Mouse (Mus musculus) brown adipose tissue, adult 24 weeks (tissue): Measurements from ENCODE around the gene Zfp646. TPM values are rescaled to one million over a fixed set of nuclear protein-coding genes. Genes with fewer than 3 reads are reported as not detected.

Source experiments
- polyA plus RNA-seq: library from polyadenylated mRNA; stranded (reverse); fragments of >200 nt; gene quantifications from 2 replicates; pipeline ENCODE4 v1.2.4, GENCODE M21; 2012; ENCODE audit not compliant: missing spikeins, insufficient read depth, insufficient read length

The Zfp646 gene
- polyA plus RNA-seq, 1 experiment, result 6.3 TPM

Other genes with a start within 250 kb of the Zfp646 start
- gene Bcl7c, start 167.3 kb upstream of the Zfp646 start, polyA plus RNA-seq, result 15.7 and 17.4 TPM in 2 replicates
- 7.3 and 10.5 TPM in 2 replicates for gene Ctf1, start 163.5 kb upstream of the Zfp646 start, polyA plus RNA-seq
- gene Ctf2, start 144.1 kb upstream of the Zfp646 start, polyA plus RNA-seq, result not detected in 2 replicates
- 2.7 and 3.2 TPM in 2 replicates for gene Fbxl19, start 131.7 kb upstream of the Zfp646 start, polyA plus RNA-seq
- 16.8 and 23.1 TPM in 2 replicates for gene Orai3, start 106.4 kb upstream of the Zfp646 start, polyA plus RNA-seq
- 11.7 and 13.6 TPM in 2 replicates for gene Setd1a, start 99.6 kb upstream of the Zfp646 start, polyA plus RNA-seq
- gene Gm49388, start 90.6 kb upstream of the Zfp646 start, polyA plus RNA-seq, result 0.54 TPM in 1 of 2 replicates, not detected in the other
- 39.6 and 47.1 TPM in 2 replicates for gene Hsd3b7, start 75.6 kb upstream of the Zfp646 start, polyA plus RNA-seq
- 89.1 and 91.8 TPM in 2 replicates for gene Stx4a, start 51.9 kb upstream of the Zfp646 start, polyA plus RNA-seq
- gene Stx1b, start 51.7 kb upstream of the Zfp646 start, polyA plus RNA-seq, result 4.8 and 8.4 TPM in 2 replicates
- gene Zfp668, start 607 bp downstream of the Zfp646 start, polyA plus RNA-seq, result 1.4 TPM in 2 replicates
- gene Prss53, start 14.7 kb downstream of the Zfp646 start, polyA plus RNA-seq, result 0.67 and 1.1 TPM in 2 replicates
- not detected in 2 replicates for gene Gm21974, start 19.2 kb downstream of the Zfp646 start, polyA plus RNA-seq
- gene Vkorc1, start 19.4 kb downstream of the Zfp646 start, polyA plus RNA-seq, result 72.3 and 86.0 TPM in 2 replicates
- gene Bckdk, start 27.9 kb downstream of the Zfp646 start, polyA plus RNA-seq, result 202 and 239 TPM in 2 replicates
- gene Kat8, start 36.3 kb downstream of the Zfp646 start, polyA plus RNA-seq, result 17.9 and 21.4 TPM in 2 replicates
- gene Prss8, start 53.9 kb downstream of the Zfp646 start, polyA plus RNA-seq, result 0.79 TPM in 1 of 2 replicates, not detected in the other
- gene Prss36, start 70.5 kb downstream of the Zfp646 start, polyA plus RNA-seq, result 20.2 and 23.7 TPM in 2 replicates
- 250 and 260 TPM in 2 replicates for gene Fus, start 91.2 kb downstream of the Zfp646 start, polyA plus RNA-seq
- 0.79 and 3.6 TPM in 2 replicates for gene Pycard, start 117.6 kb downstream of the Zfp646 start, polyA plus RNA-seq
- gene Trim72, start 127.7 kb downstream of the Zfp646 start, polyA plus RNA-seq, result 0.48 and 2.6 TPM in 2 replicates
- gene Itgam, start 186.4 kb downstream of the Zfp646 start, polyA plus RNA-seq, result 4.6 and 6.0 TPM in 2 replicates
- gene Gm49368, start 186.5 kb downstream of the Zfp646 start, polyA plus RNA-seq, result not detected in 2 replicates